Mouse (Mus musculus): ENCODE data around the gene 1110057P08Rik. TPM values are rescaled to one million over a fixed set of nuclear protein-coding genes. Genes with fewer than 3 reads are reported as not detected.

1110057P08Rik gene
- polyA plus RNA-seq (2014; fragmentation: Illumina TruSeq; extraction: RNeasy Lipid Tissue Mini Kit (QIAGEN cat#74804); ENCODE audit: low read depth, low replicate concordance): not detected

DNA sequence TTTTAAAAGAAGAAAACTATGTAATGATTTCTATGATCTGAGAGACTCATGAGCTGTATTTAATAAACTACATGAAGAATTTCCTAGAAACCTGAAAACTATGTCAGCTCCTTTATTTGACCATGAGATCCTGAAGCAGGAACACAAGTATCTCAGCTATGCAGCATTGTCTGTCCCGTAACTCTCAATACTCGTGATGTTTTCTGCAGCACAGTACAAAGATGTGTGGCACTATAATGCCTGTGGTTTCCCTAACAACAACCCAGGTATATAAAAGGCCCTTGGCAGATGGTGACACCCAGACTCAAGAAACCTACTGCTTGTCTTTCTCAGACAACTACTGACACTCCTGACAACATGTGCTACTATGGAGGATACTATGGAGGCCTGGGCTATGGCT is at the start of gene 1110057P08Rik:
Gene 1110057P08Rik (plus strand): TSS at position 301 of the 400 bp plus-strand sequence.

GRCm38 (mm10) chr16:89140551-89140950 is 34.0 kb upstream of the 1110057P08Rik start, which contains the start of gene Gm6358:
Gene Gm6358 (plus strand): TSS chr16:89140851.

GRCm38 (mm10) chr16:89150786-89151185 is 23.7 kb upstream of the 1110057P08Rik start, which contains the start of gene Gm10061:
Gene Gm10061 (plus strand): TSS chr16:89151086.

DNA sequence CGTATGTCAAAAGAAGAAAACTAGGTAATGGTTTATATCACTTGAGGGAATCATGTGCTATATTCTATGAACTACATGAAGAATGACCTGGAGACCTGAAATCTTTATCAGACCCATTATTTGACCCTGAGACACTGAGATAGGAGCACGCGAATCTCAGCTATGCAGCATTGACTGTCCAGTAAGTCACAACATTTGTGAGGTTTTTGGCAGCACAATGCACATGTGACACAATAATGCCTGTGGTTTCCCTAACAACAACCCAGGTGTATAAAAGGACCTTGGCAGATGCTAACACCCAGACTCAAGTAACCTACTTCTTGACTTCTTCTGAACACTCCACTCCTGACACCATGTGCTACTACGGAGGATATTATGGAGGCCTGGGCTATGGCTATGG is 16.9 kb upstream of the 1110057P08Rik start, which contains the start of gene Gm9789:
Gene Gm9789 (plus strand): TSS at position 301 of the 400 bp plus-strand sequence.

GRCm38 (mm10) chr16:89169190-89169589 is 5.3 kb upstream of the 1110057P08Rik start, which contains the start of gene Gm7735:
Gene Gm7735 (plus strand): TSS chr16:89169490.

GRCm38 (mm10) chr16:89205561-89205960 is 31.0 kb downstream of the 1110057P08Rik start, which contains the start of gene Krtap20-2:
Gene Krtap20-2 (plus strand): TSS chr16:89205861.

Other genes with a start within 250 kb of the 1110057P08Rik start
- not detected for gene Krtap19-9b, start 242.5 kb upstream of the 1110057P08Rik start, polyA plus RNA-seq (2014; fragmentation: Illumina TruSeq; extraction: RNeasy Lipid Tissue Mini Kit (QIAGEN cat#74804); ENCODE audit: low read depth, low replicate concordance)
- gene Krtap16-3, start 211.9 kb upstream of the 1110057P08Rik start, polyA plus RNA-seq (2014; fragmentation: Illumina TruSeq; extraction: RNeasy Lipid Tissue Mini Kit (QIAGEN cat#74804); ENCODE audit: low read depth, low replicate concordance): not detected
- gene Krtap22-2, start 164.0 kb upstream of the 1110057P08Rik start, polyA plus RNA-seq (2014; fragmentation: Illumina TruSeq; extraction: RNeasy Lipid Tissue Mini Kit (QIAGEN cat#74804); ENCODE audit: low read depth, low replicate concordance): not detected
- gene Gm10229, start 159.5 kb upstream of the 1110057P08Rik start, polyA plus RNA-seq (2014; fragmentation: Illumina TruSeq; extraction: RNeasy Lipid Tissue Mini Kit (QIAGEN cat#74804); ENCODE audit: low read depth, low replicate concordance): not detected
- not detected for gene Krtap6-1, start 143.0 kb upstream of the 1110057P08Rik start, polyA plus RNA-seq (2014; fragmentation: Illumina TruSeq; extraction: RNeasy Lipid Tissue Mini Kit (QIAGEN cat#74804); ENCODE audit: low read depth, low replicate concordance)
- not detected for gene Gm10228, start 133.3 kb upstream of the 1110057P08Rik start, polyA plus RNA-seq (2014; fragmentation: Illumina TruSeq; extraction: RNeasy Lipid Tissue Mini Kit (QIAGEN cat#74804); ENCODE audit: low read depth, low replicate concordance)
- not detected for gene Krtap6-5, start 126.9 kb upstream of the 1110057P08Rik start, polyA plus RNA-seq (2014; fragmentation: Illumina TruSeq; extraction: RNeasy Lipid Tissue Mini Kit (QIAGEN cat#74804); ENCODE audit: low read depth, low replicate concordance)
- gene 1110025L11Rik, start 110.7 kb upstream of the 1110057P08Rik start, polyA plus RNA-seq (2014; fragmentation: Illumina TruSeq; extraction: RNeasy Lipid Tissue Mini Kit (QIAGEN cat#74804); ENCODE audit: low read depth, low replicate concordance): not detected
- gene Krtap6-3, start 90.7 kb upstream of the 1110057P08Rik start, polyA plus RNA-seq (2014; fragmentation: Illumina TruSeq; extraction: RNeasy Lipid Tissue Mini Kit (QIAGEN cat#74804); ENCODE audit: low read depth, low replicate concordance): not detected
- not detected for gene Gm6358, start 33.9 kb upstream of the 1110057P08Rik start, polyA plus RNA-seq (2014; fragmentation: Illumina TruSeq; extraction: RNeasy Lipid Tissue Mini Kit (QIAGEN cat#74804); ENCODE audit: low read depth, low replicate concordance)
- gene Gm10061, start 23.6 kb upstream of the 1110057P08Rik start, polyA plus RNA-seq (2014; fragmentation: Illumina TruSeq; extraction: RNeasy Lipid Tissue Mini Kit (QIAGEN cat#74804); ENCODE audit: low read depth, low replicate concordance): not detected
- not detected for gene Gm9789, start 16.8 kb upstream of the 1110057P08Rik start, polyA plus RNA-seq (2014; fragmentation: Illumina TruSeq; extraction: RNeasy Lipid Tissue Mini Kit (QIAGEN cat#74804); ENCODE audit: low read depth, low replicate concordance)
- not detected for gene Gm7735, start 5.2 kb upstream of the 1110057P08Rik start, polyA plus RNA-seq (2014; fragmentation: Illumina TruSeq; extraction: RNeasy Lipid Tissue Mini Kit (QIAGEN cat#74804); ENCODE audit: low read depth, low replicate concordance)
- gene Krtap20-2, start 31.1 kb downstream of the 1110057P08Rik start, polyA plus RNA-seq (2014; fragmentation: Illumina TruSeq; extraction: RNeasy Lipid Tissue Mini Kit (QIAGEN cat#74804); ENCODE audit: low read depth, low replicate concordance): not detected
- not detected for gene Krtap21-1, start 229.1 kb downstream of the 1110057P08Rik start, polyA plus RNA-seq (2014; fragmentation: Illumina TruSeq; extraction: RNeasy Lipid Tissue Mini Kit (QIAGEN cat#74804); ENCODE audit: low read depth, low replicate concordance)
- gene Krtap6-2, start 245.4 kb downstream of the 1110057P08Rik start, polyA plus RNA-seq (2014; fragmentation: Illumina TruSeq; extraction: RNeasy Lipid Tissue Mini Kit (QIAGEN cat#74804); ENCODE audit: low read depth, low replicate concordance): not detected